Mouse (Mus musculus) liver, embryonic 14.5 days (tissue): ENCODE measurements around the gene Ank2. TPM values are rescaled to one million over a fixed set of nuclear protein-coding genes. Genes with fewer than 3 reads are reported as not detected.

Experiments used
- ATAC-seq: fragments of 200-750 bp; cut with Nextera tagmentation; 2 replicates; pipeline ENCODE4 v1.8.0; 2017; ENCODE audit warnings: moderate number of reproducible peaks, mild to moderate bottlenecking, moderate library complexity; ENCODE audit not compliant: insufficient read depth
- DNase-seq, 3 experiments: peaks; one replicate each; pipeline ENCODE4 v3.0.0-alpha.2; 2012 to 2013; ENCODE audit warnings: low read depth in 3 of 3, low spot score in 3 of 3
- H3K27ac ChIP-seq: fragments of 300-500 bp; sonication (generic); 2 replicates; pipeline ENCODE4 v1.5.1; 2014; ENCODE audit warnings: moderate library complexity, mild to moderate bottlenecking, control low read depth, inconsistent platforms
- H3K27me3 ChIP-seq: fragments of 300-500 bp; sonication (generic); 2 replicates; pipeline ENCODE4 v1.6.1; 2014; ENCODE audit warnings: mild to moderate bottlenecking, low read length, moderate library complexity; ENCODE audit not compliant: control insufficient read depth, insufficient read depth
- H3K36me3 ChIP-seq: fragments of 300-500 bp; sonication (generic); replicated peaks from 2 replicates; pipeline ENCODE4 v1.6.1; 2014; ENCODE audit warnings: low read depth; ENCODE audit not compliant: control insufficient read depth, insufficient read depth
- H3K4me1 ChIP-seq, 2 experiments: fragments of 200-500 bp in 1 of 2; fragments of 300-500 bp in 1 of 2; sonication (generic) in 1 of 2; replicated peaks; 2 replicates each; pipeline ENCODE4 v1.6.1; 2012 to 2014; ENCODE audit warnings: antibody characterized with exemption in 1 of 2, inconsistent platforms in 1 of 2, low read length in 1 of 2; ENCODE audit not compliant: control insufficient read depth in 2 of 2, insufficient read depth in 2 of 2
- H3K4me2 ChIP-seq: fragments of 300-500 bp; sonication (generic); 2 replicates; pipeline ENCODE4 v1.6.1; 2014; ENCODE audit warnings: low read depth, mild to moderate bottlenecking, control low read depth, moderate library complexity
- H3K4me3 ChIP-seq, 2 experiments: fragments of 200-500 bp in 1 of 2; fragments of 300-500 bp in 1 of 2; sonication (generic) in 1 of 2; 2 replicates each; pipeline ENCODE4 v1.5.1; 2012 to 2014; ENCODE audit warnings: low read depth in 2 of 2, low read length in 2 of 2, mild to moderate bottlenecking in 2 of 2, control low read depth in 1 of 2, inconsistent platforms in 1 of 2, moderate library complexity in 1 of 2; ENCODE audit not compliant: insufficient read depth in 1 of 2
- H3K9ac ChIP-seq: fragments of 300-500 bp; sonication (generic); replicated peaks from 2 replicates; pipeline ENCODE4 v1.6.1; 2014; ENCODE audit warnings: mild to moderate bottlenecking, control low read depth, moderate library complexity
- H3K9me3 ChIP-seq: fragments of 300-500 bp; sonication (generic); 2 replicates; pipeline ENCODE4 v1.6.1; 2016; ENCODE audit warnings: low read length, mixed read lengths; ENCODE audit not compliant: control insufficient read depth
- CTCF ChIP-seq: IDR thresholded peaks from 2 replicates; pipeline ENCODE4 v1.5.1; 2016; ENCODE audit warnings: antibody characterized with exemption, low read depth, control low read depth
- EP300 ChIP-seq: IDR thresholded peaks from 2 replicates; pipeline ENCODE4 v1.6.1; 2016; ENCODE audit warnings: antibody characterized with exemption, low read depth
- WGBS: fragments of 180-500 bp; shearing (Covaris S2); extraction: QIAGEN DNeasy Blood & Tissue Kit; methylation state at CpG from one replicate; pipeline ENCODE4 v1.1.7; 2014; ENCODE audit not compliant: insufficient replicate concordance; 5-methylcytosine and 5-hydroxymethylcytosine counted together
- polyA plus RNA-seq, 2 experiments: library from polyadenylated mRNA; depleted of rRNA in 1 of 2; stranded (reverse) in 1 of 2; unstranded in 1 of 2; fragments of >200 nt; fragmentation: Nextera tagmentation in 1 of 2; extraction: Ambion mirVana in 1 of 2; gene quantifications; 2 replicates each; pipeline versions ENCODE4 v1.2.1 to v1.2.3; 2012 to 2014

The Ank2 gene
- polyA plus RNA-seq, 2 experiments: 4.8 to 5.2 TPM

DNA sequence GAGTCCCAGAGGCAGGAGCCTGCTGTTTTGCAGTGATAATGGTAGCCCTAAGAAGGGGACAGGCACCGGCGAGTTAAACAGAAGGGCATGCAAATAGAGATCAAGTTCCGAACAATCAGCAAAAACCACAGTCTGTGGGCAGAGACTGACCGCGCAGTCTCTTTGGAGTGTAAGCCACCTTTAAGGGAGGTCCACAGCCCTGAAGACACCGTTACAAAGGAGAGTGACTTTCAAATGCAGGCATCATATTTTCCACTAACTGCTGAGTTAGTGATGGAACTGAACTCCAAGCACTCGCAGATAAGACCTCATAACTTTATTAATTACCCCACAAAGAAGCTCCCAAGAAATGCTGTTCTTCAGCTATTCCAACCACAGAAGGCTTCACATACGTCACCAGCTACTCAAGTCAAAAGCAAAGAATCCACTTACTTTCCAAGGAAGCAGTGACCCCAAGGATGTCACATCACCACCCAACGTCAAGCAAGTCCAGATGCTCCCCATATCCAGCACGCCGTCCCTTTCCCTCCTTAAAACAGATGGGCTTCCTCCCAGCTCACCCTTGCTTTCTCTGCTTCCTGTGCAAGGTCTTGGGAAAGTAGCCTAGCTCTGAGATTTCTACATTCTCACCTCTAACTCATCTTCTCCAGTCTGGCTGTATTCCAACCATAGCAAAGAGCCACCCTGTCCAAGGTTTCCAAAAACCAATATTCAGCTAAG is 252.0 kb downstream of the Ank2 start:
- Histone ChIP-seq H3K27me3 (no peaks in the 10 kb centered on the region), H3K4me3 (no peak overlapping the region), H3K27ac (no peak overlapping the region), H3K36me3 (no peaks in the 10 kb centered on the region), H3K4me2 (no peak overlapping the region), H3K9me3 (no peaks in the 10 kb centered on the region), H3K4me1 (no peaks in the 10 kb centered on the region), H3K9ac (no peak overlapping the region)
- no peak for DNase-seq
- no peak for ATAC-seq
- TF ChIP-seq CTCF: no peak
- TF ChIP-seq EP300: no peak
- 45% methylated on average over 11 of the region's 11 CpGs for WGBS

DNA sequence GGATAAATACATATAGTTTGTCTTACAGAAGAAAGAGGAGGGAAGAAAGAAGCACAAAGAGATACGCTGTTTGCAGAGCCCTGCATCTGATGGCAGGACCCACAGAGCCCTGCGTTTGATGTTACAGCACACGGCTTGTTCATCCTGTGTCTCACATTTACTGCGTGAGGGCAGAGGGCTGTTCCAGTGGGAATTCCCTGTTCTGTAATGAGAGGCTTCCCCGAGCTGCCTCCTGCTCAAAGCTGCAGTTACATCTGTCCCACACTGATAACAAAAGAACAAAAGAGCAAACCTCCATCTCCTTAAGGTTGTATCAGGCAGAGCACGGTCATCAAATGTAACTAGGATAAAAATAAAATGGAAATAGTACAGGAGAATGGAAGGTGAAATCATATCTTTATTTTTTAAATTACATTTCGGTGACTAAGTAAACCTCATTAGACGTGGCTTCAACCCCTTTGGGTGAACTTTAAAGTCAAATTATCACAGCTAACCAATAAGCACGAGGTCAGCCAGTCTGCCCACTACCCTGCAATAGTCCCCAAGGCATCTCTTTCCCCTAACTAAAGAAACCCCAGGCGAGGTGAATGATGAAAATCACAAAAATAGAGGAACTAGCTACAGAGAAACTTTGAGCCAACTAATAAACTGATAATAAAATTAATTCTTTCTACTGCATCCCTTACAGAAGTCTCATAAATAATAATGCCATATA is 255.1 kb downstream of the Ank2 start:
- no peaks in the 10 kb centered on the region for H3K27me3 ChIP-seq
- H3K9ac ChIP-seq: no peak overlapping the region
- no peak overlapping the region for H3K4me3 ChIP-seq
- no peak overlapping the region for H3K27ac ChIP-seq
- no peak for ATAC-seq
- no peaks in the 10 kb centered on the region for H3K4me1 ChIP-seq
- no peak for DNase-seq
- no peaks in the 10 kb centered on the region for H3K9me3 ChIP-seq
- H3K36me3 ChIP-seq: no peaks in the 10 kb centered on the region
- no peak for TF ChIP-seq EP300
- no peak for TF ChIP-seq CTCF
- H3K4me2 ChIP-seq: no peak overlapping the region
- WGBS: 34% methylated on average over 10 of the region's 10 CpGs

DNA sequence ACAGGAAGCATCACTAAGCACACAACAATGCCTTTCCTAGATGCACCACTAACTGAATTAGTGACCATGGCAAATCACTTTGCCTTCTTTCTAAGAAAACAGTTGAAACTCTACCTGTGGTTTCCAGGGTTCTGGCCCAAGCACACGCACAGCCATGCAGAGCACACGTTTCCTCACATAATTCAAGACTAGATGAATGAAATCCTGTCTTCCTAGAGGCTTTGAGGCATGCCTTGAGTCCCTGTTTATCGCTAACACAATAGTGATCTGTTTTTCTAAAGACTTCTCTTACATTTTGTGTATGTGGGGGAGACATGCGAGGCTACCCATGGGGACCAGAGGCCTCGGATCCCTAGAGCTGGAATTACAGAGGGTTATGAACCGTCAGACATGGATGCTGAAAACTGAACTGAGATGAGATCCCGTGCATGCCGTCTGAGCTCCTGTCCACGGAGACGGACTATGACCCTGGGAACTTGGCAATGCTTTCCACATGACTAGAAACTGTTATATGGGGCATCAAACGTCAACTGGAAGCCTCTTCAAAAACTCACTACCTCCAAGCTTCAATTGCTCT is 256.8 kb downstream of the Ank2 start:
- Histone ChIP-seq H3K4me3 (no peak overlapping the region), H3K4me2 (no peak overlapping the region), H3K4me1 (no peaks in the 10 kb centered on the region), H3K36me3 (no peaks in the 10 kb centered on the region), H3K27me3 (no peaks in the 10 kb centered on the region), H3K9ac (no peak overlapping the region), H3K27ac (no peak overlapping the region), H3K9me3 (no peaks in the 10 kb centered on the region)
- DNase-seq (no peak), ATAC-seq (no peak)
- TF ChIP-seq CTCF (no peak), EP300 (no peak)
- 68% methylated on average over 11 of the region's 11 CpGs for WGBS

DNA sequence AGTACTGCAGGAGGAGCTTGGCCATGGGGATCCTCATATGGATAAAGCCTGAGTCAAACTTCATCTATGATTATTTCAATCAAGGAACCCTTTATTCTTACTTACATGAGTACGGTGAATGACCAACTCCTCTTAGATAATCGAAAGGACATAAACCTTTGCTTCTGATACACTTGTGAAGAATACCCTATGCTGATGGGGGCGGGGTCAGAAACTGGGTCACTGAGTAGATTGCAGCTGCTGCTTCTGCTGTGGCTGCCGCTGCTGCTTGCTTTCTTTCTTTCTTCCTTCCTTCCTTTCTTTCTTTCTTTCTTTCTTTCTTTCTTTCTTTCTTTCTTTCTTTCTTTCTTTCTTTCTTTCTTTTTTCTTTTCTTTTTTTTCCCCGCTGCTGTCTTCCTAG is 263.9 kb downstream of the Ank2 start:
- Histone ChIP-seq H3K4me1 (no peaks in the 10 kb centered on the region), H3K9me3 (no peaks in the 10 kb centered on the region), H3K36me3 (no peaks in the 10 kb centered on the region), H3K4me2 (no peak overlapping the region), H3K27ac (no peak overlapping the region), H3K9ac (no peak overlapping the region), H3K27me3 (no peaks in the 10 kb centered on the region), H3K4me3 (no peak overlapping the region)
- 67% methylated on average over 5 of the region's 5 CpGs for WGBS
- TF ChIP-seq CTCF (no peak), EP300 (no peak)
- DNase-seq: no peak
- no peak for ATAC-seq
